Mouse (Mus musculus) kidney, embryonic 14.5 days (tissue): ENCODE data around the gene Gm10135. TPM values are rescaled to one million over a fixed set of nuclear protein-coding genes. Genes with fewer than 3 reads are reported as not detected.

Source experiments
- ATAC-seq: fragments of 200-750 bp; cut with Nextera tagmentation; 2 replicates; pipeline ENCODE4 v1.8.0; 2017; ENCODE audit warnings: moderate number of reproducible peaks, mild to moderate bottlenecking, moderate TSS enrichment, moderate library complexity; ENCODE audit not compliant: low FRiP score, low TSS enrichment
- H3K27ac ChIP-seq: fragments of 300-500 bp; sonication (generic); 2 replicates; pipeline ENCODE4 v1.5.1; 2014; ENCODE audit warnings: low read depth, mild to moderate bottlenecking, low read length, moderate library complexity, mixed read lengths
- H3K27me3 ChIP-seq: fragments of 300-500 bp; sonication (generic); 2 replicates; pipeline ENCODE4 v1.6.1; 2014; ENCODE audit warnings: mild to moderate bottlenecking, low read length; ENCODE audit not compliant: control insufficient read depth, insufficient read depth
- H3K36me3 ChIP-seq: fragments of 300-500 bp; sonication (generic); 2 replicates; pipeline ENCODE4 v1.6.1; 2014; ENCODE audit warnings: low read length, mixed read lengths; ENCODE audit not compliant: control insufficient read depth, insufficient read depth
- H3K4me1 ChIP-seq: fragments of 300-500 bp; sonication (generic); 2 replicates; pipeline ENCODE4 v1.6.1; 2014; ENCODE audit warnings: low read length, mixed read lengths; ENCODE audit not compliant: control insufficient read depth, insufficient read depth
- H3K4me2 ChIP-seq: fragments of 300-500 bp; sonication (generic); replicated peaks from 2 replicates; pipeline ENCODE4 v1.6.1; 2014; ENCODE audit warnings: low read depth, mild to moderate bottlenecking, low read length
- H3K4me3 ChIP-seq: fragments of 300-500 bp; sonication (generic); 2 replicates; pipeline ENCODE4 v1.5.1; 2014; ENCODE audit warnings: mild to moderate bottlenecking, low read length
- H3K9ac ChIP-seq: fragments of 300-500 bp; sonication (generic); 2 replicates; pipeline ENCODE4 v1.6.1; 2014; ENCODE audit warnings: low read depth, mild to moderate bottlenecking, low read length, moderate library complexity
- H3K9me3 ChIP-seq: fragments of 300-500 bp; sonication (generic); 2 replicates; pipeline ENCODE4 v1.6.1; 2016; ENCODE audit warnings: low read length; ENCODE audit not compliant: control insufficient read depth
- WGBS: fragments of 180-500 bp; shearing (Covaris S2); extraction: QIAGEN DNeasy Blood & Tissue Kit; methylation state at CpG from one replicate; pipeline ENCODE4 v1.1.7; 2014; 5-methylcytosine and 5-hydroxymethylcytosine counted together
- polyA plus RNA-seq: library from polyadenylated mRNA; unstranded; fragments of >200 nt; fragmentation: Nextera tagmentation; extraction: Ambion mirVana; gene quantifications from 2 replicates; pipeline ENCODE4 v1.2.1, GENCODE M21; 2014

Gm10135 gene
- polyA plus RNA-seq, 1 experiment from 2014 or later: not detected

DNA sequence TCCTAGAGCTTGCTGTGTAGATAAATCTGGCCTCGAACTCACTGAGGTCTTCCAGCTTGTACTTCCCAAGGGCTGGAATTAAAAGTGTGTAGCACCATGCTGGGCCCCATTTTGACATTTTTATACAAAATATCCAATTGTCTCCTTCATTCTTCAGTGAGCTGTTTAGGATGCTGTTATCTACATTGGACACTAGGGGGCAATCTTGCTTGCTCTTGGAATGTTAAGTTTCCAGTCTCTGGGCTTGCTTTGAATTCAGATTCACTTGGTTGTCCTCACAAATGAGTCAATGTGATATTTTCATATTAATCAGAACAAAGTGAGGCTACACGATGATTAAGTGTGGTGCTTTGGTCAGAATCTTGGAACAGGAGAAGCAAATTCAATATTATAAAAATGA, 9.6 kb upstream of the Gm10135 start:
- peaks cover 10% of the 10 kb centered on the region; the same call in 1 of the 2 replicates for H3K36me3 ChIP-seq
- no peak overlapping the region for H3K9ac ChIP-seq
- ATAC-seq: no peak
- no peaks in the 10 kb centered on the region for H3K4me1 ChIP-seq
- H3K9me3 ChIP-seq: no peaks in the 10 kb centered on the region
- no peak overlapping the region for H3K27ac ChIP-seq
- 13% methylated on average over 2 of the region's 2 CpGs for WGBS
- H3K4me3 ChIP-seq: no peak overlapping the region
- no peak overlapping the region for H3K4me2 ChIP-seq
- H3K27me3 ChIP-seq: no peaks in the 10 kb centered on the region

DNA sequence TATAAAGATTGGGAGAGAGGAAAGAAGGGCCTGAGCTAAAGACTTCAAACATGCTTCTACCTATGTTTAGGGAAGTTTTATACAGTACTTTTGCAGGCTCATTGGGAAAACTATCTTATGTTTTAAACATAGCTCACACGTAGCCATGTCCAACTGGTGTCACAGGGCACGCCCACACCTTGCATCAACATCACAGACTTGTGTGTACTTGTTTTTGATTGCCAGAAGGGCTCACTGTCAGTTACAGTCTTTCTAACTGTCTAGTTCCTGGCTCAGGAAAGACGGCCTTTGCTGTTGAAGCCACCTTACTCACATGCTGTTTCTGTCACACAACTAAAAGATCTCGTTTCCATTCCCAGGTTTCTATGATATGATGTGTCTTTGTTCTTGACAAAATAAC, 2.0 kb upstream of the Gm10135 start:
- Histone ChIP-seq H3K9me3 (no peaks in the 10 kb centered on the region), H3K4me3 (no peak overlapping the region), H3K4me2 (no peak overlapping the region), H3K4me1 (no peaks in the 10 kb centered on the region), H3K27ac (no peak overlapping the region), H3K9ac (no peak overlapping the region), H3K36me3 (peaks cover 54% of the 10 kb centered on the region), H3K27me3 (no peaks in the 10 kb centered on the region)
- WGBS: 82% methylated on average over 4 of the region's 4 CpGs
- ATAC-seq: no peak

DNA sequence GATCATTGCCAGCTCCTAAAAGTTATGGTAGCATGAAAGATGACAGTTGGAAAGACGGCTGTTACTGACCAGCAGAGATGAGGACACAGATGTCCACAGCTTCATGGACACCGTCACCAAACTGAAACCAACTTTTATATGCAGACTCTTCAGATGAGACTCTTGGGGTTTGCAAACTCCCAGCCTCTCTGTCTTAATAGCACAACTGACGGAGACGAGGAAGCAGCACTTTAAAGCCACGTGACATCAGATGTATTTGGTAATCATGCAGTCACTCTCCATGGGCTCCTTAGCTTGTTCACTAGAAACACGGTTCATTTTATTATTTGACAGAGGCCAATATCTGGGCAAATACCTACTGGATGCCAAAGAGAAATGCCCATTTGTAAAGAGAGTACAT, 1.5 kb upstream of the Gm10135 start:
- 88% methylated on average over 6 of the region's 6 CpGs for WGBS
- H3K27me3 ChIP-seq: no peaks in the 10 kb centered on the region
- peaks cover 50% of the 10 kb centered on the region for H3K36me3 ChIP-seq
- H3K4me3 ChIP-seq: no peak overlapping the region
- H3K9me3 ChIP-seq: no peaks in the 10 kb centered on the region
- no peaks in the 10 kb centered on the region for H3K4me1 ChIP-seq
- H3K4me2 ChIP-seq: no peak overlapping the region
- H3K27ac ChIP-seq: no peak overlapping the region
- no peak for ATAC-seq
- H3K9ac ChIP-seq: no peak overlapping the region

DNA sequence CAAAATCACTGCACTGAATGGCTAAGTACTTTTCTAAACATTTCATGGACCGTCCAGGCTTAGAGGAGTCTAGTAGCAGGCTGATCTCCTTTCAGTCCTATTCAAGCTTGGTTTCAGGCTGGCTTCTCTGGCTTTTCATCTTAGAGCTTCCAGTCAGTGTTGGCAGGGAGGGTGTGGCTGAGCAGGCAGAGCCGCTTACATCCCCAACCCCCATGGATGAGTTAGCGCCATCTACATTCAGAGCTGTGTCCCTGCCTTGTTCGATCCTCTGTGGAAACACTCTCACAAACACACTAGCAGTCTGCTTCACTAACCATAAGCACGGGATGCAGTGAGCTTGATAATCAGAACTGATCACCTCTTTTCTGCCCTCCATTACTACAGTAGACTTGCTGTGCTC, 1.6 kb downstream of the Gm10135 start:
- H3K4me3 ChIP-seq: no peak overlapping the region
- H3K27me3 ChIP-seq: no peaks in the 10 kb centered on the region
- 59% methylated on average over 5 of the region's 5 CpGs for WGBS
- H3K9me3 ChIP-seq: no peaks in the 10 kb centered on the region
- no peak for ATAC-seq
- H3K9ac ChIP-seq: no peak overlapping the region
- no peak overlapping the region for H3K27ac ChIP-seq
- H3K36me3 ChIP-seq: peaks cover 48% of the 10 kb centered on the region
- H3K4me2 ChIP-seq: no peak overlapping the region
- no peaks in the 10 kb centered on the region for H3K4me1 ChIP-seq

DNA sequence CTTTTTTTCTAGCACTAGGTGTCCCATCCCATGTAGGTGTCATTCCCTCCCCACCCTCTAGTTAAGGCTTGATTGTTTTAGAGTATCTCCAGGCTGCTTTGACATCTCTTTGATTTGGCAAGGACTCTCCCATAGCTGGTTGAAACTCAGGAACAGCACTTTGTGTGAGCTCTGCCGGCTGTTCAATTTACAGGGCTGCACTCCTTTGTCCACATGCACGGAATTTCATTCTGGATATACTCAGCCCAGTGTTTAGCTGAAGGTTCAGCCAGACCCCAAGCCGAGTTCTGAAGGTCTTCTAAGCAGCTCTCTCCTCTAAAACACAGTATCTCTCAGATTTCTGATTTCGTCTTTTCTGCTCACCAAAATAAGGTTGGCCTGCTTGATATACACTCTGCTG, 2.1 kb downstream of the Gm10135 start:
- ATAC-seq: no peak
- no peaks in the 10 kb centered on the region for H3K27me3 ChIP-seq
- no peaks in the 10 kb centered on the region for H3K9me3 ChIP-seq
- 52% methylated on average over 4 of the region's 4 CpGs for WGBS
- no peaks in the 10 kb centered on the region for H3K4me1 ChIP-seq
- no peak overlapping the region for H3K9ac ChIP-seq
- no peak overlapping the region for H3K4me2 ChIP-seq
- no peak overlapping the region for H3K4me3 ChIP-seq
- peaks cover 48% of the 10 kb centered on the region for H3K36me3 ChIP-seq
- H3K27ac ChIP-seq: no peak overlapping the region

DNA sequence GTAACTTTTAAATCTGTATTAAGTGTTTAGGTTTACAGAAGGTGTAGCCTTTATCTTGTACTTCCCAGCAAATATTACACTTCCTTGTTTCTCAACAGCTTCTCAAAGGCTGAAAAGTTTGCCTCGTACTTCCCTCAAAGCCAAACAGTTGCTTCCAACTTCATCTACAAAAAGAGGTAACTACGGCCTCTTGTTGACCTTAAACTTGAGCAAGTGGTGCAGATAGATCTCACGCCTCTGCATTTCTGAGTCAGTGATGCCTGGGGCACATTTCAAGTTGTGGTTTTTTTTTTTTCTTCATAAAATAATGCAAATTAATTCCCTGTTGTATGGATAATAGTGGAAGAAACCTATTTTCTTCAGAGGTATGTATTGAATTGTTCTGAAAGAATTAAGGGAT, 8.8 kb downstream of the Gm10135 start:
- no peak overlapping the region for H3K4me2 ChIP-seq
- no peak overlapping the region for H3K27ac ChIP-seq
- H3K9me3 ChIP-seq: no peaks in the 10 kb centered on the region
- no peaks in the 10 kb centered on the region for H3K27me3 ChIP-seq
- no peak for ATAC-seq
- no peak overlapping the region for H3K4me3 ChIP-seq
- no peaks in the 10 kb centered on the region for H3K4me1 ChIP-seq
- 84% methylated on average over 3 of the region's 3 CpGs for WGBS
- H3K9ac ChIP-seq: no peak overlapping the region
- peaks cover 9% of the 10 kb centered on the region; the same call in 1 of the 2 replicates for H3K36me3 ChIP-seq

DNA sequence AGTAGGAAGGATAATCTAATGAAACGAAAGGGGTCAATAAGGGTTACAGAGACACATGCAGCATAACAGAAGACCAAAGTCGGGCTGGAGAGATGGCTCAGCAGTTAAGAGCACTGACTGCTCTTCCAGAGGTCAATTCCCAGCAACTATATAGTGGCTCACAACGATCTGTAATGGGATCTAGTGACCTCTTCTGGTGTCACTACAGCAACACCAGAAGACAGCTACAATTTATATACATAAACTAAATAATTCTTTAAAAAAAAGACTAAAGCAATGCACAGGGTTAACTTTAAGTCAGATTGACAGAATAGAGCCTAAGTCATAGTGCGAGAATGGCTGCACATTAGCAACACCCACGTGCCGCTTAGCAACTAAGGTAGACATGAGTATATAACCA, 14.4 kb downstream of the Gm10135 start:
- no peak overlapping the region for H3K27ac ChIP-seq
- ATAC-seq: no peak
- H3K36me3 ChIP-seq: peaks cover 15% of the 10 kb centered on the region; the same call in 1 of the 2 replicates
- no peak overlapping the region for H3K4me2 ChIP-seq
- H3K9ac ChIP-seq: no peak overlapping the region
- no peaks in the 10 kb centered on the region; the same call in 1 of the 2 replicates for H3K4me1 ChIP-seq
- WGBS: 69% methylated on average over 6 of the region's 6 CpGs
- no peak overlapping the region for H3K4me3 ChIP-seq
- H3K27me3 ChIP-seq: no peaks in the 10 kb centered on the region
- no peaks in the 10 kb centered on the region for H3K9me3 ChIP-seq

DNA sequence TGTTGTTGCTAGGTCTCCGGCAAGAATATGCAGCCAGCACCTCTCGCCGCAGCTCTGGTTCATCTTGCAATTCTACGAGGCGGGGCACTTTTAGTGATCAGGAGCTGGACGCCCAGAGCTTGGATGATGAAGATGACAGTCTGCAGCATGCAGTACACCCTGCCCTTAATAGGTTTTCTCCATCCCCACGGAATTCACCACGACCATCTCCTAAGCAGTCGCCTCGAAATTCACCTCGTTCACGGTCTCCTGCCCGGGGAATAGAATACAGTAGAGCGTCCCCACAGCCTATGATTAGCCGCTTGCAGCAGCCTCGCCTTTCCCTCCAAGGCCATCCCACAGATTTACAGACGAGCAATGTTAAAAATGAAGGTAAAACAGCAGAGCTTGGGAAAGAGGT, 17.2 kb downstream of the Gm10135 start:
- no peaks in the 10 kb centered on the region for H3K27me3 ChIP-seq
- no peak overlapping the region for H3K27ac ChIP-seq
- H3K9me3 ChIP-seq: no peaks in the 10 kb centered on the region
- no peak for ATAC-seq
- H3K36me3 ChIP-seq: peaks cover 11% of the 10 kb centered on the region; the same call in 1 of the 2 replicates
- peaks cover 6% of the 10 kb centered on the region; the same call in 1 of the 2 replicates for H3K4me1 ChIP-seq
- 80% methylated on average over 17 of the region's 17 CpGs for WGBS
- H3K4me2 ChIP-seq: no peak overlapping the region
- no peak overlapping the region for H3K4me3 ChIP-seq
- no peak overlapping the region for H3K9ac ChIP-seq

DNA sequence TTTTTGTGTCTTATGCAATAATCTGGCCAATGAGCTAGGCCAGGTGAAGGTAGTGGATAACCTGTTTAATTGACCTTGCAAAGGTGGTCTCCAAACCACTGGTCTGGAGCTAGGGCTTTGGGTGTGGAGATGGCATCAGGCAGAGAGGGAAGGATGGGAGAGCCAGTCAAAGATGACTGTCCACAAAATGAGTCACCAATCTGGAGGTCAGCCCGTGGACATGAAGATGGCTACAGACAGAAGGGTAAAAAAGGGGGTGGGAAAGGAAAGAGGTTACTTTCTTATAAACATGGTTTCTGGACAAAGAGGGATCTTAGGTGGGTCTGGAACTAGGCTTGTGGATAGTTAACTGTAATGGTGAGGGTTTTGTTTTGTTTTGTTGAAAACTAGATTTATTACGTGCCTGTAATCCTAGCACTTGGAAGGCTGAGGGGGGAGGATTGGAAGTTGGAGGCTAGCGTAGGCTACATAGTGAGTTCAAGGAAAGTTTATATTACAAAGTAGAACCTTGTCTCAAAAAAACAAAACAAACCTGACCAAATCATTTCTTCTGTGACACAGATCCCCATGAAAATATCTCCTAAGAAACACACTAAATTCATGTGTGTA, 20.4 kb downstream of the Gm10135 start:
- peak; percentile 57; the same call in 1 of the 2 replicates for ATAC-seq
- no peak overlapping the region for H3K4me3 ChIP-seq
- peaks cover 6% of the 10 kb centered on the region; the same call in 1 of the 2 replicates for H3K4me1 ChIP-seq
- H3K9ac ChIP-seq: no peak overlapping the region
- no peaks in the 10 kb centered on the region for H3K27me3 ChIP-seq
- H3K9me3 ChIP-seq: no peaks in the 10 kb centered on the region
- H3K27ac ChIP-seq: no peak overlapping the region
- 36% methylated on average over 3 of the region's 3 CpGs for WGBS
- H3K36me3 ChIP-seq: peaks cover 19% of the 10 kb centered on the region
- H3K4me2 ChIP-seq: no peak overlapping the region
